Mouse (Mus musculus) forebrain, embryonic 16.5 days (tissue): ENCODE results near the gene Arntl2. TPM values are rescaled to one million over a fixed set of nuclear protein-coding genes. Genes with fewer than 3 reads are reported as not detected.

Experiments
- ATAC-seq: fragments of 200-750 bp; cut with Nextera tagmentation; 2 replicates; pipeline ENCODE4 v1.8.0; 2017; ENCODE audit warnings: mild to moderate bottlenecking, moderate library complexity
- H3K27ac ChIP-seq: fragments of 300-500 bp; sonication (generic); 2 replicates; pipeline ENCODE4 v1.5.1; 2014; ENCODE audit warnings: low read length, control low read depth
- H3K27me3 ChIP-seq: fragments of 300-500 bp; sonication (generic); replicated peaks from 2 replicates; pipeline ENCODE4 v1.6.1; 2014; ENCODE audit warnings: low read length; ENCODE audit not compliant: control insufficient read depth, insufficient read depth
- H3K36me3 ChIP-seq: fragments of 300-500 bp; sonication (generic); 2 replicates; pipeline ENCODE4 v1.6.1; 2014; ENCODE audit not compliant: control insufficient read depth, insufficient read depth
- H3K4me1 ChIP-seq: fragments of 300-500 bp; sonication (generic); replicated peaks from 2 replicates; pipeline ENCODE4 v1.6.1; 2014; ENCODE audit warnings: low read length; ENCODE audit not compliant: control insufficient read depth, insufficient read depth
- H3K4me2 ChIP-seq: fragments of 300-500 bp; sonication (generic); 2 replicates; pipeline ENCODE4 v1.6.1; 2014; ENCODE audit warnings: mild to moderate bottlenecking, low read length, control low read depth
- H3K4me3 ChIP-seq: fragments of 300-500 bp; sonication (generic); replicated peaks from 2 replicates; pipeline ENCODE4 v1.5.1; 2014; ENCODE audit warnings: mild to moderate bottlenecking, low read length, control low read depth
- H3K9ac ChIP-seq: fragments of 300-500 bp; sonication (generic); replicated peaks from 2 replicates; pipeline ENCODE4 v1.6.1; 2014; ENCODE audit warnings: low read depth, low read length, control low read depth
- H3K9me3 ChIP-seq: fragments of 300-500 bp; sonication (generic); 2 replicates; pipeline ENCODE4 v1.6.1; 2016; ENCODE audit warnings: low read length; ENCODE audit not compliant: control insufficient read depth
- WGBS: fragments of 180-500 bp; shearing (Covaris S2); extraction: QIAGEN DNeasy Blood & Tissue Kit; methylation state at CpG from one replicate; pipeline ENCODE4 v1.1.7; 2014; 5-methylcytosine and 5-hydroxymethylcytosine counted together
- polyA plus RNA-seq: library from polyadenylated mRNA; unstranded; fragments of >200 nt; fragmentation: Nextera tagmentation; extraction: Ambion mirVana; gene quantifications from 2 replicates; pipeline ENCODE4 v1.2.1, GENCODE M21; 2015

Arntl2 gene
- polyA plus RNA-seq, 1 experiment from 2014 or later, result 5.1 TPM

- H3K4me2 ChIP-seq, result no peak overlapping the region
- peaks cover 3% of the 10 kb centered on the region; the same call in 1 of the 2 replicates for H3K4me1 ChIP-seq
- no peaks in the 10 kb centered on the region for H3K36me3 ChIP-seq
- peaks cover 6% of the 10 kb centered on the region for H3K9me3 ChIP-seq
- H3K27me3 ChIP-seq, result no peaks in the 10 kb centered on the region
- H3K4me3 ChIP-seq, result no peak overlapping the region
- ATAC-seq, result no peak
- H3K9ac ChIP-seq, result no peak overlapping the region
- H3K27ac ChIP-seq, result no peak overlapping the region
- WGBS, result 84% methylated on average over 12 of the region's 12 CpGs
Measured at GRCm38 (mm10) chr6:146877425-146878045, 81.7 kb downstream of the Arntl2 start.

DNA sequence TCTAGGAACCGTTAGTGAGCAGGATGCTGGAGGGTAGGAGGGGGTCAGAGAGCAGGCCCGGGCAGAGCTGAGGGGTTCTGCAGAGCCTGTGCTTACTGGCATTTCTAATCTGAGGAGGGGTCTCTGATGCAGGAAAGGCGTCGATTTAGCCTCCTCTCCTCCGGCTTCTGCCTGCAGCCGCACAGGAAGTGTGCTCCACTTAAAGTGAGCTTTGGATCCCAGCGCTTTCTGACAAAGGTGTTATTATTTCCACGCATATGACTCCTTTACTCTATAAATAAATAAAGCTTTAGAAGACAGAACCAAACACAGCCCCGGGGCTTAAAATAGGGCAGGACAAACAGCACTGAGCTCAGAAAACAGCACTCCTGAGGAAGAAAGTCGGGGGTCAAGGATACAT, 83.1 kb downstream of the Arntl2 start:
- Histone ChIP-seq H3K4me2 (no peak overlapping the region), H3K27me3 (no peaks in the 10 kb centered on the region), H3K4me3 (no peak overlapping the region), H3K4me1 (peaks cover 3% of the 10 kb centered on the region; the same call in 1 of the 2 replicates), H3K9me3 (peaks cover 6% of the 10 kb centered on the region), H3K9ac (no peak overlapping the region), H3K36me3 (no peaks in the 10 kb centered on the region), H3K27ac (no peak overlapping the region)
- 12% methylated on average over 10 of the region's 10 CpGs for WGBS
- no peak for ATAC-seq

DNA sequence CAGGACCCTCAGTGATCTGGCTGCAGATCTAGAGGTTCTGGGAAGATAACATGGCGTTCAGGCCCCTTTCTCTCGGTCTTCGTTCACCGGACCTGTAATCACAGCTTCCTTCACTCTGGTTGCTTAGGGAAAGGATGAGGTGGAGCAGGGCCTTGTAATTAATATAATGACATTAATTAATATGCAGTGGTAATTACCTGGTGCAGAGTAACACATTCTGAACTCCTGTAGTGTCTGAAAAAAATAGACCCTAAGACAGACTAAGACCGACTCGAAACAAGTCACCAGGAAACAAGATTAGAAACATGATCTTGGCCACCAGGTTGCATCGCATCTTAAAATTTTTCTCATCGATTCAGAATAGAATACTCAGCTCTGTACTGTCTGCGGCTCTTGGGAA, 84.0 kb downstream of the Arntl2 start:
- WGBS, result 60% methylated on average over 9 of the region's 9 CpGs
- no peak for ATAC-seq

DNA sequence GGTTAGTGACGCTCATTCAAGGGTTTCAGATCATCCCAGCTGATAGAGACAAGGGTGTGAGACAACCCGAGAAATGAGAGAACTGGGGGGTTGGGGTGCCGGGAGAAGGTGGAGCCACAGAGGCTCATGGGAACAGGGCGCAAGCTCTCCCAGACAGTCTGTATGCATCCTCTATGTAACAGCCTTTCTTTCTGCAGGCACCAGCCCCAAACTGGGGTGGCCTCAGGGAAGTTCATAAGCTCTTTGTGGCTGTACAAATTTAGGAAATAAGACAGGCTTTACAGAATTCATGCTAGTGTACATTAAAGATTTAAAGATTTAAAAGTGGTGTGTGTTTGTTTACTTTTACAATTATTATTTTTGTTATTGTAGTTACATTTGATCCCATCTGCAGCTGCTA, 84.4 kb downstream of the Arntl2 start:
- H3K9me3 ChIP-seq, result peaks cover 6% of the 10 kb centered on the region
- no peak overlapping the region for H3K4me2 ChIP-seq
- peaks cover 3% of the 10 kb centered on the region; the same call in 1 of the 2 replicates for H3K4me1 ChIP-seq
- no peaks in the 10 kb centered on the region for H3K27me3 ChIP-seq
- H3K9ac ChIP-seq, result no peak overlapping the region
- H3K27ac ChIP-seq, result no peak overlapping the region
- no peaks in the 10 kb centered on the region for H3K36me3 ChIP-seq
- H3K4me3 ChIP-seq, result no peak overlapping the region
- WGBS, result 64% methylated on average over 4 of the region's 4 CpGs
- ATAC-seq, result peak; percentile 23; the same call in 1 of the 2 replicates

More for the DNA sequence above, 84.0 kb downstream of the Arntl2 start:
- no peak overlapping the region for H3K4me2 ChIP-seq
- H3K27me3 ChIP-seq, result no peaks in the 10 kb centered on the region
- no peaks in the 10 kb centered on the region for H3K36me3 ChIP-seq
- no peak overlapping the region for H3K4me3 ChIP-seq
- peaks cover 3% of the 10 kb centered on the region; the same call in 1 of the 2 replicates for H3K4me1 ChIP-seq
- H3K9ac ChIP-seq, result no peak overlapping the region
- H3K9me3 ChIP-seq, result peaks cover 6% of the 10 kb centered on the region
- no peak overlapping the region for H3K27ac ChIP-seq

GRCm38 (mm10) chr6:146881896-146882770, 86.3 kb downstream of the Arntl2 start:
- peaks cover 2% of the 10 kb centered on the region for H3K9me3 ChIP-seq
- no peak overlapping the region for H3K4me2 ChIP-seq
- ATAC-seq, result no peak
- 67% methylated on average over 13 of the region's 13 CpGs for WGBS
- peaks cover 3% of the 10 kb centered on the region; the same call in 1 of the 2 replicates for H3K4me1 ChIP-seq
- no peaks in the 10 kb centered on the region for H3K27me3 ChIP-seq
- H3K4me3 ChIP-seq, result no peak overlapping the region
- H3K36me3 ChIP-seq, result no peaks in the 10 kb centered on the region
- no peak overlapping the region for H3K27ac ChIP-seq
- no peak overlapping the region for H3K9ac ChIP-seq

Other genes starting within 250 kb of the Arntl2 start
- gene Fgfr1op2, start 218.9 kb upstream of the Arntl2 start, polyA plus RNA-seq, result 48.2 and 56.7 TPM in 2 replicates
- gene Ints13, start 218.2 kb upstream of the Arntl2 start, polyA plus RNA-seq, result 67.7 and 70.1 TPM in 2 replicates
- gene Med21, start 153.5 kb upstream of the Arntl2 start, polyA plus RNA-seq, result 109 and 111 TPM in 2 replicates
- gene Tm7sf3, start 153.2 kb upstream of the Arntl2 start, polyA plus RNA-seq, result 35.2 and 36.3 TPM in 2 replicates
- gene Stk38l, start 71.1 kb upstream of the Arntl2 start, polyA plus RNA-seq, result 15.0 and 16.5 TPM in 2 replicates
- gene Smco2, start 54.0 kb downstream of the Arntl2 start, polyA plus RNA-seq, result not detected in 2 replicates
- 17.8 and 21.4 TPM in 2 replicates for gene Ppfibp1, start 92.4 kb downstream of the Arntl2 start, polyA plus RNA-seq
- gene 1700034J05Rik, start 158.4 kb downstream of the Arntl2 start, polyA plus RNA-seq, result not detected in 2 replicates
- gene Rep15, start 236.5 kb downstream of the Arntl2 start, polyA plus RNA-seq, result 0.34 and 1.1 TPM in 2 replicates
- 78.5 and 82.3 TPM in 2 replicates for gene Mrps35, start 246.7 kb downstream of the Arntl2 start, polyA plus RNA-seq